Mouse (Mus musculus) ES-E14 (cell line): ENCODE results near the gene Rad51b. TPM values are rescaled to one million over a fixed set of nuclear protein-coding genes. Genes with fewer than 3 reads are reported as not detected.

Experiments used
- DNase-seq: peaks from one replicate; pipeline ENCODE4 v3.0.0-alpha.2; 2013; ENCODE audit warnings: low read depth, low spot score
- H3K27ac ChIP-seq: 2 replicates; pipeline ENCODE4 v1.5.1; 2012; ENCODE audit warnings: low read depth, mild to moderate bottlenecking, low read length, moderate library complexity, mixed read lengths; ENCODE audit not compliant: poor library complexity, insufficient read depth, severe bottlenecking
- H3K36me3 ChIP-seq: 2 replicates; pipeline ENCODE4 v1.6.1; 2012; ENCODE audit warnings: mild to moderate bottlenecking, low read length, moderate library complexity, mixed read lengths; ENCODE audit not compliant: control insufficient read depth, poor library complexity, insufficient read depth, severe bottlenecking
- H3K4me1 ChIP-seq, 2 experiments: fragments of 150-350 bp in 1 of 2; sonication (generic) in 1 of 2; 2 replicates each; pipeline ENCODE4 v1.6.1; 2012; ENCODE audit warnings: low read length in 2 of 2, mild to moderate bottlenecking in 1 of 2, mixed read lengths in 1 of 2; ENCODE audit not compliant: control insufficient read depth in 2 of 2, insufficient read depth in 2 of 2, poor library complexity in 1 of 2
- H3K4me3 ChIP-seq, 2 experiments: fragments of 150-350 bp in 1 of 2; sonication (generic) in 1 of 2; 2 replicates each; pipeline ENCODE4 v1.5.1; 2012; ENCODE audit warnings: low read length in 2 of 2, low read depth in 1 of 2, mild to moderate bottlenecking in 1 of 2, mixed read lengths in 1 of 2; ENCODE audit not compliant: insufficient read depth in 1 of 2, poor library complexity in 1 of 2, severe bottlenecking in 1 of 2
- H3K9ac ChIP-seq: 2 replicates; pipeline ENCODE4 v1.6.1; 2012; ENCODE audit warnings: low read depth, mild to moderate bottlenecking, low read length, mixed read lengths; ENCODE audit not compliant: poor library complexity, insufficient read depth, severe bottlenecking
- H3K9me3 ChIP-seq: fragments of 150-350 bp; sonication (generic); 2 replicates; pipeline ENCODE4 v1.6.1; 2012; ENCODE audit warnings: low read depth, mild to moderate bottlenecking, low read length; ENCODE audit not compliant: control insufficient read depth, insufficient read depth
- CHD2 ChIP-seq: IDR thresholded peaks from 2 replicates; pipeline ENCODE4 v1.6.1; 2014; ENCODE audit warnings: mild to moderate bottlenecking, low read depth, low read length, inconsistent platforms
- HCFC1 ChIP-seq: IDR thresholded peaks from 2 replicates; pipeline ENCODE4 v1.6.1; 2012; ENCODE audit warnings: low read length, inconsistent platforms, borderline replicate concordance; ENCODE audit not compliant: insufficient read depth
- MAFK ChIP-seq: IDR thresholded peaks from 2 replicates; pipeline ENCODE4 v1.6.1; 2014; ENCODE audit warnings: mild to moderate bottlenecking, low read depth, low read length, inconsistent platforms; ENCODE audit not compliant: insufficient read depth
- ZC3H11A ChIP-seq: IDR thresholded peaks from 2 replicates; pipeline ENCODE4 v1.6.1; 2012; ENCODE audit warnings: low read depth, mild to moderate bottlenecking, inconsistent platforms, low read length, borderline replicate concordance
- ZNF384 ChIP-seq: IDR thresholded peaks from 2 replicates; pipeline ENCODE4 v1.6.1; 2012; ENCODE audit warnings: low read depth, low read length, inconsistent platforms
- in situ Hi-C, 2 experiments: fragments of 600-800 bp; cut with MboI; formaldehyde crosslinking; loops; one replicate each; pipeline ENCODE4 v1.15.1; 2025; ENCODE audit warnings: low sequenced_read_pairs in 2 of 2, inconsistent platforms in 1 of 2; ENCODE audit not compliant: unreplicated experiment in 2 of 2
- total RNA-seq: library from RNA; depleted of rRNA; stranded (reverse); fragments of 300-350 nt; gene quantifications from 2 replicates; pipeline ENCODE4 v1.2.3, GENCODE M21; 2012

The Rad51b gene
- total RNA-seq, 1 experiment: 6.7 TPM

GRCm38 (mm10) chr12:79525872-79526271 lies 228.8 kb downstream of the Rad51b start:
- H3K9me3 ChIP-seq: no peaks in the 10 kb centered on the region
- in situ Hi-C loops: no loop called here
- H3K4me3 ChIP-seq: no peak overlapping the region
- no peak for TF ChIP-seq ZC3H11A
- TF ChIP-seq ZNF384: no peak
- TF ChIP-seq MAFK: no peak
- TF ChIP-seq HCFC1: no peak
- TF ChIP-seq CHD2: no peak
- no peak overlapping the region for H3K9ac ChIP-seq
- DNase-seq: no peak
- no peaks in the 10 kb centered on the region for H3K36me3 ChIP-seq
- no peak overlapping the region for H3K27ac ChIP-seq
- no peaks in the 10 kb centered on the region for H3K4me1 ChIP-seq

DNA sequence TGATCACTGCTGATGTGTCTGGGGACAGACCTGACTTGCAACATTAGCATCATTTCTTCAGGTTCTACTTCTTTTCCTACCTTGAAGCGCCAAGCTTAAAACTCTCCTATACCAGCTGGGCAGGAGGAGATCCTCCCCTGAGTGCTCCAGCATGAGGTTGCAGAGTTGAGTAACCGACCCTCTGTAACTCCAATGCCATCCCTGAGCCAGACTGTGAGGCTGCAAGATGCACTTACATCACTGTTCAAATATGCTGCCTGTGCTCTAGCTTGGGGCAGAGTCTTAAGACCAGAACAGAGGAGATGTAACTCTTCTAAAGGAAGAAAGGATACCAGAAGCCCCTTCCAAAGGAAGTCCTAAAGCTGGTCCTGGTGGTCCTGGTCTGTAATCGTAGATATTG lies 230.1 kb downstream of the Rad51b start:
- in situ Hi-C loops: no loop called here
- H3K36me3 ChIP-seq: no peaks in the 10 kb centered on the region

DNA sequence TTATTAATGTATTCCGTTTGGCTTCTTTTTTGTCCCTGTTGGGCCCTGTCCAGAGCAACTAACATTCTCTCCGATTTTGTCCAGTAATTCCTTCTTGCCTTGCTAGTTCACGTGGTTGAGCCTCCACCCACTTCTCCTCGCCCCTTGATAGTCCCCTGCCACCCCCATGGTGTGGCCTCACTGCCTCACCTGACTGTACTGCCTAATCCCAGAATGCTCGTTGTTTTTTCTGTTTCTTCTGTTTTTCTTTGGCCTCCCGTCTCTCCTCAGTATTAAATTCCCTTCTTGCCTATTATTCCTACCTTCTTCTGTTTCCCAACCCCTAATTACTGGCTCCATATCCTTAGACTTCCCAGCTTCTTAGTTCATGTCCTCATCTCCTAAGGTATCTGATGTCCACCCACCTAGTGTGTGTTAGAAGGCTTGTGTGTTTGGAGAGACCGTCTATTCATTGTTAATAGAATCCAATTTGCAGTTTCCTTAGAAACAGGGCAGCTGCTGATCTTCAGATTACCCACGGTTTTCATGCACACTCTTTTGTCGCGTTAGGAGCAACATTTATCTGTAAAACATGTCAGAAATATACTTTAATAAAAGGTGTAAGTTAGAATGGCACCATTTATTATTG lies 233.3 kb downstream of the Rad51b start:
- in situ Hi-C loops: no loop called here
- no peaks in the 10 kb centered on the region for H3K4me1 ChIP-seq
- H3K27ac ChIP-seq: no peak overlapping the region
- no peak for DNase-seq
- H3K9me3 ChIP-seq: no peaks in the 10 kb centered on the region
- H3K4me3 ChIP-seq: no peak overlapping the region
- no peak for TF ChIP-seq ZNF384
- no peak for TF ChIP-seq MAFK
- no peak for TF ChIP-seq HCFC1
- TF ChIP-seq CHD2: no peak
- TF ChIP-seq ZC3H11A: no peak
- H3K9ac ChIP-seq: no peak overlapping the region
- H3K36me3 ChIP-seq: no peaks in the 10 kb centered on the region

More for the DNA sequence above, 230.1 kb downstream of the Rad51b start:
- Histone ChIP-seq H3K9ac (no peak overlapping the region), H3K9me3 (no peaks in the 10 kb centered on the region), H3K27ac (no peak overlapping the region), H3K4me1 (no peaks in the 10 kb centered on the region), H3K4me3 (no peak overlapping the region)
- no peak for DNase-seq
- no peak for TF ChIP-seq HCFC1
- no peak for TF ChIP-seq ZNF384
- no peak for TF ChIP-seq MAFK
- no peak for TF ChIP-seq ZC3H11A
- no peak for TF ChIP-seq CHD2

DNA sequence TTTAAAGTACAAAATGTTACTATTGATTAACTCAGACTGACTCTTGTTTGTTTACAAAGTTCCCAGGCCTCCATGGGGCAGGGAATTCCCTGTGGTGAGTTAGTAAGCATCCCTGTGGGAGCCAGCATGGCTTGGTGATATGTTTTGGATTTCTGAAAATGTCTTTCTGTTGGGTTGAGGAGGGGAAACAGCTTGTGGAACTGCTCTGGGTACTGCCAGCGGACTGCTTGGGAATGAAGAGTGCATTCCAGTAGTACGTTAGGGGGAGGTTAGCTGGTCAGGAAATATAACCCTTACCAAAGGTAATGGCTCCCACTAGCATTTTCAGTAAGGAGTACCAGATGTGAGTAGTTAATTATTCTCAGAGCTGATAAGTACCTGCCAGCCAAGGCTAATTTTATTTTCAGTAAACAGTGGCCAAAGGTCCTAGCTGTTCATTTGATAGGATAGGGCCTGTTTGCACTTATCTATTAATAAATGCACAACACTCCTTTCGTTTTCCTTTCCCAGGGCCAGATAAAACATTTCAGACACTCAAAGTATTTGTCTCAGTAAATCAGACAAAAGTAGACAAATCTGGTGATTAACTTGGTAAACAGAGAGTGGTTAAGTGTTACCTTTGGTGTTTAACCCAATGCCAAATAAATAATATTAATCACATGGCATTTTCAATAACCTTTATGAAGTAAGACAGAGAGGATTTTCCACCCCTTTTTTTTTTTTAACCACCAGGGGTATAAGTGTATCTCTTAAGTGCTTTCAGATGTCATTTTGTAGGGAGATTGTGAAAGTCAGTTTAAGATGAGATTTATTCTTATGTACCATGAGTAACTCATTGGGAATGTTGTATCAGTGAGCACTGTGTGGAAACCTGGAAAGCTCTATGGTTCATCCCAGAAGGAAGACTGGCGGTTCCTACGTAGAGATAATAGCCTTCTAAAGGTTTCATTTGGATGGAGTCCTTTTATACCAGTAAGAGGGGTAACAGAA lies 235.0 kb downstream of the Rad51b start:
- no peak for DNase-seq
- in situ Hi-C loops: no loop called here
- TF ChIP-seq ZNF384 (no peak), CHD2 (no peak), HCFC1 (no peak)

More for the DNA sequence above, 235.0 kb downstream of the Rad51b start:
- Histone ChIP-seq H3K4me1 (no peaks in the 10 kb centered on the region), H3K27ac (no peak overlapping the region), H3K36me3 (no peaks in the 10 kb centered on the region), H3K9ac (no peak overlapping the region), H3K4me3 (no peak overlapping the region), H3K9me3 (no peaks in the 10 kb centered on the region)
